Mouse (Mus musculus): ENCODE measurements at regions not wholly inside any gene's neighbourhood (a gene's known extent, or its start where the extent isn't known, plus 50 kb on each side); places are given as distances from the start of the nearest gene placed in this dataset.

GRCm38 (mm10) chr13:70310516-70310915 is 326.9 kb downstream of the Ice1 start:
- TF ChIP-seq POLR2A (IDR thresholded peaks at IDR 0.05; ENCODE audit: control insufficient read depth, extremely low read depth, insufficient read depth, low read length, poor library complexity) (no peak), CTCF (IDR thresholded peaks at IDR 0.05; ENCODE audit: borderline replicate concordance, control insufficient read depth, extremely low read depth, insufficient read depth, low read length, poor library complexity) (no peak)
